ENCODE assay signal across 18 mouse cellular contexts in genomic region chr11:113138462-113138861, GRCm38 (mm10).
DNase-seq lines count a peak whose midpoint lies in the region.
"Had no signal": no experiment of that assay in that cellular context is flagged by ENCODE, and none has a peak within 500 bp of the region (broad histone marks: within the 10 kb centered on the region; RNA-seq: fewer than 3 reads in every experiment).

No protein-coding gene starts in this region.

- peak; percentile 70 to 86 for DNase-seq in adrenal gland, adult (ENCODE audit: inconsistent age in 2 of 2, low spot score in 1 of 2)
- DNase-seq in adrenal gland, postnatal 4 days (ENCODE audit: low spot score in 2 of 2), result no peak
- peak; percentile 29 to 49 for DNase-seq in kidney, postnatal 36 days
- no peak for DNase-seq in kidney, adult 18-20 months
- DNase-seq in adrenal gland, adult 2 months, result peak; percentile 79
- DNase-seq in adrenal gland, postnatal 36 days, result peak; percentile 68 to 69
- no peak for DNase-seq in lung, adult 18-20 months
- DNase-seq in right cerebral cortex, postnatal 10 days (ENCODE audit: low spot score in 2 of 2), result no peak
- DNase-seq: cerebellum, adult 11 months; cerebellum, adult 9-10 months; cerebellum, postnatal 36 days; gastrocnemius, postnatal 10 days; lung, embryonic 14.5 days; lung, postnatal 14 days; midbrain, embryonic 14.5 days; right cerebral cortex, postnatal 14 days; spleen, adult 18-20 months; thymus, postnatal 4 days had no signal

Comparison
In these comparisons a context has a peak if more than half of its experiments do, and no peak if none do; other contexts are left out.
1. DNase-seq: peak in adrenal gland, adult (2 of 2), kidney, postnatal 36 days (2 of 2), adrenal gland, adult 2 months (single experiment) and adrenal gland, postnatal 36 days (2 of 2); none in adrenal gland, postnatal 4 days (0 of 2), kidney, adult 18-20 months (single experiment), lung, adult 18-20 months (0 of 2) and right cerebral cortex, postnatal 10 days (0 of 2).